In genomic region chr5:21735584-21735983, GRCm38 (mm10) we compare ENCODE assay signal across 8 mouse cellular contexts. TPM values are rescaled to one million over a fixed set of nuclear protein-coding genes. Genes with fewer than 3 reads are reported as not detected.
DNase-seq lines count a peak whose midpoint lies in the region; ATAC-seq and TF ChIP-seq lines count a peak whose summit lies in the region.

No protein-coding gene starts in this region.

- no peak overlapping the region for H3K9ac ChIP-seq in intestine, postnatal 0 days (ENCODE audit: low read depth, low read length)
- H3K9ac ChIP-seq in midbrain, embryonic 14.5 days (replicated peaks; ENCODE audit: low read length) = no peak overlapping the region

- H3K27ac ChIP-seq in intestine, postnatal 0 days (ENCODE audit: low read depth, low read length) = no peak overlapping the region
- H3K27ac ChIP-seq in limb, embryonic 10.5 days = no peak overlapping the region
- H3K27ac ChIP-seq in midbrain, embryonic 14.5 days (replicated peaks; ENCODE audit: low read depth, low read length) = no peak overlapping the region

- TF ChIP-seq CTCF in intestine, postnatal 0 days (IDR thresholded peaks at IDR 0.05; ENCODE audit: low read depth) = peak; percentile 88

- H3K4me1 ChIP-seq in intestine, postnatal 0 days (replicated peaks; ENCODE audit: control insufficient read depth, insufficient read depth, low read length) = peaks cover 8% of the 10 kb centered on the region; the same call in 1 of the 2 replicates
- H3K4me1 ChIP-seq in limb, embryonic 10.5 days = peaks cover 11% of the 10 kb centered on the region
- peaks cover 22% of the 10 kb centered on the region for H3K4me1 ChIP-seq in midbrain, embryonic 14.5 days (ENCODE audit: control insufficient read depth, insufficient read depth, low read length)

- ATAC-seq in intestine, postnatal 0 days = no peak
- ATAC-seq in midbrain, embryonic 14.5 days (ENCODE audit: low FRiP score, low TSS enrichment) = no peak

- intact Hi-C loops in gastrocnemius, postnatal 14 days (cut with DNase I; ENCODE audit: low total_unique reads) = loop anchor here (5.0 to 10.0 kb wide), 2 partner anchors 49 to 63 kb away; partner anchors contain the start of genes Dnajc2 and Psmc2

- peaks cover 11% of the 10 kb centered on the region for H3K36me3 ChIP-seq in intestine, postnatal 0 days (ENCODE audit: control insufficient read depth, insufficient read depth)
- H3K36me3 ChIP-seq in limb, embryonic 10.5 days = peaks cover 22% of the 10 kb centered on the region
- peaks cover 19% of the 10 kb centered on the region for H3K36me3 ChIP-seq in midbrain, embryonic 14.5 days (ENCODE audit: control insufficient read depth, insufficient read depth, low read length)
- 0 out of 2 replicates have a peak, but pooled peaks cover 6% of the 10 kb centered on the region for H3K36me3 ChIP-seq in splenic B cell, adult 2 months (ENCODE audit: control insufficient read depth, insufficient read depth, low read length, poor library complexity, severe bottlenecking)

- DNase-seq in right cerebral cortex, adult 18-20 months = peak; percentile 56
- DNase-seq in right cerebral cortex, postnatal 25 days = no peak
- DNase-seq in cerebellum, postnatal 36 days = peak; percentile 50 to 60
- peak; percentile 79 for DNase-seq in gastrocnemius, postnatal 14 days
- peak; percentile 66 for DNase-seq in limb, embryonic 10.5 days (ENCODE audit: low spot score)
- DNase-seq in midbrain, embryonic 14.5 days = peak; percentile 74
- DNase-seq in splenic B cell, adult 2 months (ENCODE audit: low read depth, low spot score) = peak; percentile 84

- WGBS in intestine, postnatal 0 days = 32% methylated on average over 10 of the region's 10 CpGs
- WGBS in limb, embryonic 10.5 days = 24% methylated on average over 10 of the region's 10 CpGs
- 34% methylated on average over 10 of the region's 10 CpGs for WGBS in midbrain, embryonic 14.5 days

- peak overlapping the region; percentile 43; the same call in 1 of the 2 replicates for H3K4me2 ChIP-seq in intestine, postnatal 0 days (replicated peaks; ENCODE audit: low read depth)
- H3K4me2 ChIP-seq in midbrain, embryonic 14.5 days (ENCODE audit: low read length) = no peak overlapping the region

- peak overlapping the region; percentile 18 for H3K4me3 ChIP-seq in intestine, postnatal 0 days (ENCODE audit: low read depth, low read length)
- peak overlapping the region; percentile 20; the same call in 1 of the 2 replicates for H3K4me3 ChIP-seq in limb, embryonic 10.5 days
- H3K4me3 ChIP-seq in midbrain, embryonic 14.5 days (replicated peaks; ENCODE audit: low read depth, low read length) = no peak overlapping the region

- no peaks in the 10 kb centered on the region for H3K27me3 ChIP-seq in intestine, postnatal 0 days (replicated peaks; ENCODE audit: control insufficient read depth, insufficient read depth, low read length)
- H3K27me3 ChIP-seq in limb, embryonic 10.5 days (ENCODE audit: low read depth, poor library complexity, severe bottlenecking) = no peaks in the 10 kb centered on the region
- no peaks in the 10 kb centered on the region for H3K27me3 ChIP-seq in midbrain, embryonic 14.5 days (ENCODE audit: control insufficient read depth, insufficient read depth, low read length)
- no peaks in the 10 kb centered on the region; the same call in none of the 2 replicates for H3K27me3 ChIP-seq in splenic B cell, adult 2 months (ENCODE audit: control insufficient read depth, insufficient read depth, low read length, poor library complexity, severe bottlenecking)

- H3K9me3 ChIP-seq in intestine, postnatal 0 days (ENCODE audit: control insufficient read depth) = no peaks in the 10 kb centered on the region
- H3K9me3 ChIP-seq in limb, embryonic 10.5 days (replicated peaks) = no peaks in the 10 kb centered on the region
- no peaks in the 10 kb centered on the region for H3K9me3 ChIP-seq in midbrain, embryonic 14.5 days (ENCODE audit: control insufficient read depth, low read length)

RNA-seq across cellular contexts. Expression of gene Pmpcb, which starts 1.4 kb away (rescaled TPM):
- 100 to 1,000 TPM; 124 to 132 TPM for total RNA-seq in gastrocnemius, postnatal 14 days (2021)
- polyA plus RNA-seq in intestine, postnatal 0 days (2015; fragmentation: Nextera tagmentation; extraction: Ambion mirVana) = 68.9 and 70.0 TPM in 2 replicates
- 84.4 and 85.5 TPM in 2 replicates for polyA plus RNA-seq in limb, embryonic 10.5 days (2016; fragmentation: Nextera tagmentation; extraction: Ambion mirVana)
- polyA plus RNA-seq in midbrain, embryonic 14.5 days (2014; fragmentation: Nextera tagmentation; extraction: Ambion mirVana) = 72.5 and 88.4 TPM in 2 replicates

RNA-seq across cellular contexts. Expression of gene Napepld, which starts 34.4 kb away (rescaled TPM):
- total RNA-seq in gastrocnemius, postnatal 14 days (2021) = 1 to 10 TPM; 8.6 to 9.5 TPM
- polyA plus RNA-seq in intestine, postnatal 0 days (2015; fragmentation: Nextera tagmentation; extraction: Ambion mirVana) = 2.1 and 2.3 TPM in 2 replicates
- 2.8 TPM in 2 replicates for polyA plus RNA-seq in limb, embryonic 10.5 days (2016; fragmentation: Nextera tagmentation; extraction: Ambion mirVana)
- polyA plus RNA-seq in midbrain, embryonic 14.5 days (2014; fragmentation: Nextera tagmentation; extraction: Ambion mirVana) = 2.3 and 3.9 TPM in 2 replicates

RNA-seq across cellular contexts. Expression of gene Dnajc2, which starts 49.5 kb away (rescaled TPM):
- total RNA-seq in gastrocnemius, postnatal 14 days (2021) = 10 to 100 TPM; 13.2 to 13.6 TPM
- 44.5 and 48.1 TPM in 2 replicates for polyA plus RNA-seq in intestine, postnatal 0 days (2015; fragmentation: Nextera tagmentation; extraction: Ambion mirVana)
- 83.5 and 91.3 TPM in 2 replicates for polyA plus RNA-seq in limb, embryonic 10.5 days (2016; fragmentation: Nextera tagmentation; extraction: Ambion mirVana)
- 75.4 and 76.2 TPM in 2 replicates for polyA plus RNA-seq in midbrain, embryonic 14.5 days (2014; fragmentation: Nextera tagmentation; extraction: Ambion mirVana)

RNA-seq across cellular contexts. Expression of gene Psmc2, which starts 49.5 kb away (rescaled TPM):
- 100 to 1,000 TPM in 1 of 2 experiments, 10 to 100 TPM in 1; 99.4 to 102 TPM for total RNA-seq in gastrocnemius, postnatal 14 days (2021)
- 96.0 and 99.6 TPM in 2 replicates for polyA plus RNA-seq in intestine, postnatal 0 days (2015; fragmentation: Nextera tagmentation; extraction: Ambion mirVana)
- polyA plus RNA-seq in limb, embryonic 10.5 days (2016; fragmentation: Nextera tagmentation; extraction: Ambion mirVana) = 227 and 247 TPM in 2 replicates
- 176 and 187 TPM in 2 replicates for polyA plus RNA-seq in midbrain, embryonic 14.5 days (2014; fragmentation: Nextera tagmentation; extraction: Ambion mirVana)
